Mouse (Mus musculus) stomach, postnatal 0 days (tissue): Measurements from ENCODE around the gene Tppp2.

ENCODE experiments used
- CTCF ChIP-seq: IDR thresholded peaks from 2 replicates; pipeline ENCODE4 v1.5.1; 2016; ENCODE audit warnings: antibody characterized with exemption, low read depth, mild to moderate bottlenecking, moderate library complexity
- EP300 ChIP-seq: optimal IDR thresholded peaks from 2 replicates; pipeline ENCODE3; 2016; ENCODE audit warnings: antibody characterized with exemption

DNA sequence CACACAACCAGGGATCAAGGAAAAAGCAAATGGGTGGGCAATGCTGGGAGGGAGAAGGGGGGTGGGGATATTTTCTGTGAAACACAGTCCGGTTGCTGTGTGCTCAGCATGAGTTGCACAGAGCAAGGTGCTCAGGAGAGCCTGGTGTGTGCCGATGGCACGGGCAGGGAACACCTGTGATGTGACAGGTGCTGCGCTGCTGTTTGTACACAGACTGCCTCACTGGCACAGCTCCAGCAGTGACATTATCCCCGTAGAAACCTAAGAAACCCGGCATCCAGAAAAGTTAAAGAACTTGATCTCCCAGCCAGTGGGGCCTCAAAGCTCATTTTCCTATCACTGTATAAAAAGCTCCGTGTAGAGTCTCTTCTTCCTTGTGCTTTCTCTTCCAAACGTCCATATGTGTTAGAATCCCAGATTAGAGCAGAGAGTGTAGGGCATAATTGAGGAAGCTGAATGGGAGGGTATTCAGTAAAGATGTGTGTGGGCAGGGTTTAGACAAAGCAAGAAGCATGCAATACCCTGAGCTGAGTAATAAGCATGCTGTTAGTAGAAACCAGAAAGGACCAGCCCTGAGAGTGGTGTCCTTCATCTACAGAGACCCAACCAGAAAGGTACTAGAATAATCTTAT lies 21.6 kb upstream of the Tppp2 start:
- TF ChIP-seq CTCF (no peak), EP300 (no peak)
